Mouse (Mus musculus): ENCODE data around the gene Ablim2. TPM values are rescaled to one million over a fixed set of nuclear protein-coding genes. Genes with fewer than 3 reads are reported as not detected.

The Ablim2 gene
- polyA plus RNA-seq, 1 experiment from 2014 or later, result 0.98 TPM

GRCm38 (mm10) chr5:35920076-35920475 is 162.4 kb downstream of the Ablim2 start:
- no peak for TF ChIP-seq CTCF (IDR thresholded peaks at IDR 0.05)
- ChIA-PET CTCF (interaction anchor here (1.5 kb wide), 1 partner anchor 53 kb away, joined by 5 read pairs; no protein-coding TSS in a partner anchor), POLR2A (no interaction called here)

GRCm38 (mm10) chr5:35920557-35920956 is 162.9 kb downstream of the Ablim2 start:
- H3K27me3 ChIP-seq, result no peaks in the 10 kb centered on the region
- CTCF ChIA-PET, result interaction anchor here (1.0 to 1.5 kb wide), 4 partner anchors 13 to 55 kb away, joined by 3 to 6 read pairs (median 4); no protein-coding TSS in a partner anchor
- no peak for DNase-seq (ENCODE audit: low read depth, low spot score)
- ATAC-seq, result no peak
- in situ Hi-C loops (cut with MboI; ENCODE audit: low pct_unique_long_range_greater_than_20kb), result no loop called here
- no peak for TF ChIP-seq CTCF (IDR thresholded peaks at IDR 0.05)
- POLR2A ChIA-PET, result interaction anchor here (0.8 kb wide), 1 partner anchor 21 kb away, joined by 3 read pairs; no protein-coding TSS in a partner anchor

More at GRCm38 (mm10) chr5:35920076-35920475, 162.4 kb downstream of the Ablim2 start:
- ATAC-seq (no peak), DNase-seq (ENCODE audit: low read depth, low spot score) (no peak)
- H3K27me3 ChIP-seq, result no peaks in the 10 kb centered on the region
- in situ Hi-C loops (cut with MboI; ENCODE audit: low pct_unique_long_range_greater_than_20kb), result no loop called here

GRCm38 (mm10) chr5:35921141-35921540 is 163.5 kb downstream of the Ablim2 start:
- no peaks in the 10 kb centered on the region for H3K27me3 ChIP-seq
- DNase-seq (ENCODE audit: low read depth, low spot score), result no peak
- POLR2A ChIA-PET, result interaction anchor here (0.8 kb wide), 2 partner anchors 13 to 21 kb away, joined by 3 to 4 read pairs; no protein-coding TSS in a partner anchor
- CTCF ChIA-PET, result interaction anchor here (1.0 to 1.5 kb wide), 5 partner anchors 13 to 55 kb away, joined by 3 to 6 read pairs (median 5); no protein-coding TSS in a partner anchor
- TF ChIP-seq CTCF (IDR thresholded peaks at IDR 0.05), result no peak
- no peak for ATAC-seq
- in situ Hi-C loops (cut with MboI; ENCODE audit: low pct_unique_long_range_greater_than_20kb), result no loop called here

GRCm38 (mm10) chr5:35921595-35922254 is 164.0 kb downstream of the Ablim2 start:
- in situ Hi-C loops (cut with MboI; ENCODE audit: low pct_unique_long_range_greater_than_20kb), result no loop called here
- no peak for TF ChIP-seq CTCF (IDR thresholded peaks at IDR 0.05)
- ChIA-PET CTCF (interaction anchor here (1.0 to 1.5 kb wide), 5 partner anchors 13 to 54 kb away, joined by 3 to 6 read pairs (median 5); no protein-coding TSS in a partner anchor), POLR2A (interaction anchor here (0.6 to 1.0 kb wide), 4 partner anchors 9 to 22 kb away, joined by 3 to 4 read pairs (median 3); no protein-coding TSS in a partner anchor)
- no peak for ATAC-seq
- no peaks in the 10 kb centered on the region for H3K27me3 ChIP-seq
- DNase-seq (ENCODE audit: low read depth, low spot score), result no peak

- CTCF ChIA-PET, result no interaction called here
- DNase-seq (ENCODE audit: low read depth, low spot score) (no peak), ATAC-seq (no peak)
- POLR2A ChIA-PET, result interaction anchor here (1.7 kb wide), 1 partner anchor 9 kb away, joined by 4 read pairs; no protein-coding TSS in a partner anchor
- TF ChIP-seq CTCF (IDR thresholded peaks at IDR 0.05), result no peak
- in situ Hi-C loops (cut with MboI; ENCODE audit: low pct_unique_long_range_greater_than_20kb), result no loop called here
- H3K27me3 ChIP-seq, result no peaks in the 10 kb centered on the region
Observed at GRCm38 (mm10) chr5:35923448-35923847, 165.8 kb downstream of the Ablim2 start.

GRCm38 (mm10) chr5:35925171-35925634 is 167.5 kb downstream of the Ablim2 start:
- POLR2A ChIA-PET, result interaction anchor here (0.7 to 1.7 kb wide), 3 partner anchors 10 to 124 kb away, joined by 3 to 4 read pairs (median 4); no protein-coding TSS in a partner anchor
- CTCF ChIA-PET, result interaction anchor here (1.2 kb wide), 1 partner anchor 13 kb away, joined by 3 read pairs; no protein-coding TSS in a partner anchor
- DNase-seq (ENCODE audit: low read depth, low spot score) (no peak), ATAC-seq (no peak)
- in situ Hi-C loops (cut with MboI; ENCODE audit: low pct_unique_long_range_greater_than_20kb), result no loop called here
- no peak for TF ChIP-seq CTCF (IDR thresholded peaks at IDR 0.05)
- no peaks in the 10 kb centered on the region for H3K27me3 ChIP-seq

- CTCF ChIA-PET, result interaction anchor here (1.4 kb wide), 1 partner anchor 9 kb away, joined by 3 read pairs; no protein-coding TSS in a partner anchor
- no peak for DNase-seq (ENCODE audit: low read depth, low spot score)
- no peak for ATAC-seq
- POLR2A ChIA-PET, result no interaction called here
- H3K27me3 ChIP-seq, result no peaks in the 10 kb centered on the region
- TF ChIP-seq CTCF (IDR thresholded peaks at IDR 0.05), result no peak
- in situ Hi-C loops (cut with MboI; ENCODE audit: low pct_unique_long_range_greater_than_20kb), result no loop called here
Observed at GRCm38 (mm10) chr5:35926511-35926910, 168.8 kb downstream of the Ablim2 start.

- TF ChIP-seq CTCF (IDR thresholded peaks at IDR 0.05), result no peak
- no peaks in the 10 kb centered on the region for H3K27me3 ChIP-seq
- no peak for DNase-seq (ENCODE audit: low read depth, low spot score)
- in situ Hi-C loops (cut with MboI; ENCODE audit: low pct_unique_long_range_greater_than_20kb), result no loop called here
- POLR2A ChIA-PET, result interaction anchor here (0.6 kb wide), 1 partner anchor 22 kb away, joined by 4 read pairs; no protein-coding TSS in a partner anchor
- CTCF ChIA-PET, result interaction anchor here (1.4 kb wide), 1 partner anchor 13 kb away, joined by 3 read pairs; no protein-coding TSS in a partner anchor
- no peak for ATAC-seq
Observed at GRCm38 (mm10) chr5:35931296-35931695, 173.6 kb downstream of the Ablim2 start.

GRCm38 (mm10) chr5:35933059-35933458 is 175.4 kb downstream of the Ablim2 start:
- ATAC-seq (no peak), DNase-seq (ENCODE audit: low read depth, low spot score) (no peak)
- CTCF ChIA-PET, result interaction anchor here (1.4 kb wide), 1 partner anchor 28 kb away, joined by 3 read pairs; no protein-coding TSS in a partner anchor
- no peaks in the 10 kb centered on the region for H3K27me3 ChIP-seq
- no peak for TF ChIP-seq CTCF (IDR thresholded peaks at IDR 0.05)
- in situ Hi-C loops (cut with MboI; ENCODE audit: low pct_unique_long_range_greater_than_20kb), result no loop called here
- POLR2A ChIA-PET, result no interaction called here

Other genes starting within 250 kb of the Ablim2 start
- gene Cpz, start 232.2 kb upstream of the Ablim2 start, polyA plus RNA-seq (2021), result 0.12 TPM
- gene Trmt44, start 182.8 kb upstream of the Ablim2 start, polyA plus RNA-seq (2021), result 6.1 TPM
- 44.7 TPM for gene Acox3, start 174.8 kb upstream of the Ablim2 start, polyA plus RNA-seq (2021)
- 0.36 TPM for gene Htra3, start 78.1 kb upstream of the Ablim2 start, polyA plus RNA-seq (2021)
- gene Sh3tc1, start 17.9 kb upstream of the Ablim2 start, polyA plus RNA-seq (2021), result 25.1 TPM
- gene Afap1, start 135.4 kb downstream of the Ablim2 start, polyA plus RNA-seq (2021), result 65.9 TPM